Mouse (Mus musculus) forebrain, embryonic 15.5 days (tissue): ENCODE results near the gene Tpo. TPM values are rescaled to one million over a fixed set of nuclear protein-coding genes. Genes with fewer than 3 reads are reported as not detected.
A peak's percentile ranks its signal among the peaks of the same experiment; 100 is the strongest.

Source experiments
- ATAC-seq: fragments of 200-750 bp; cut with Nextera tagmentation; replicated peaks from 2 replicates; pipeline ENCODE4 v1.8.0; 2017; ENCODE audit warnings: mild to moderate bottlenecking, moderate TSS enrichment, moderate library complexity
- H3K27ac ChIP-seq: fragments of 300-500 bp; sonication (generic); replicated peaks from 2 replicates; pipeline ENCODE4 v1.5.1; 2015; ENCODE audit warnings: mild to moderate bottlenecking, inconsistent platforms
- H3K27me3 ChIP-seq: fragments of 300-500 bp; sonication (generic); 2 replicates; pipeline ENCODE4 v1.6.1; 2015; ENCODE audit warnings: inconsistent platforms
- H3K36me3 ChIP-seq: fragments of 300-500 bp; sonication (generic); 2 replicates; pipeline ENCODE4 v1.6.1; 2015; ENCODE audit warnings: mild to moderate bottlenecking, inconsistent platforms
- H3K4me1 ChIP-seq: fragments of 300-500 bp; sonication (generic); 2 replicates; pipeline ENCODE4 v1.6.1; 2015; ENCODE audit warnings: inconsistent platforms
- H3K4me2 ChIP-seq: fragments of 300-500 bp; sonication (generic); replicated peaks from 2 replicates; pipeline ENCODE4 v1.6.1; 2015; ENCODE audit warnings: mild to moderate bottlenecking, inconsistent platforms
- H3K4me3 ChIP-seq: fragments of 300-500 bp; sonication (generic); 2 replicates; pipeline ENCODE4 v1.5.1; 2015; ENCODE audit warnings: mild to moderate bottlenecking, inconsistent platforms
- H3K9ac ChIP-seq: fragments of 300-500 bp; sonication (generic); replicated peaks from 2 replicates; pipeline ENCODE4 v1.6.1; 2015; ENCODE audit warnings: mild to moderate bottlenecking, inconsistent platforms
- H3K9me3 ChIP-seq: fragments of 300-500 bp; sonication (generic); 2 replicates; pipeline ENCODE4 v1.6.1; 2016; ENCODE audit warnings: inconsistent platforms
- WGBS: fragments of 180-500 bp; shearing (Covaris S2); methylation state at CpG from one replicate; pipeline ENCODE4 v1.1.7; 2015; ENCODE audit warnings: mixed read lengths; 5-methylcytosine and 5-hydroxymethylcytosine counted together
- polyA plus RNA-seq: library from polyadenylated mRNA; unstranded; fragments of >200 nt; fragmentation: Nextera tagmentation; extraction: Ambion mirVana; gene quantifications from 2 replicates; pipeline ENCODE4 v1.2.1, GENCODE M21; 2015

The Tpo gene
- polyA plus RNA-seq, 1 experiment from 2014 or later: 0.14 TPM

GRCm38 (mm10) chr12:30062118-30062505, 70.3 kb downstream of the Tpo start:
- Histone ChIP-seq H3K9ac (no peak overlapping the region), H3K27me3 (no peaks in the 10 kb centered on the region), H3K27ac (no peak overlapping the region), H3K4me1 (no peaks in the 10 kb centered on the region), H3K36me3 (no peaks in the 10 kb centered on the region), H3K9me3 (no peaks in the 10 kb centered on the region), H3K4me2 (no peak overlapping the region), H3K4me3 (no peak overlapping the region)
- ATAC-seq: no peak
- WGBS: 45% methylated on average over 6 of the region's 6 CpGs

GRCm38 (mm10) chr12:30061503-30062117, 70.8 kb downstream of the Tpo start:
- no peaks in the 10 kb centered on the region for H3K4me1 ChIP-seq
- H3K4me3 ChIP-seq: no peak overlapping the region
- no peak for ATAC-seq
- no peak overlapping the region for H3K9ac ChIP-seq
- H3K4me2 ChIP-seq: no peak overlapping the region
- H3K9me3 ChIP-seq: no peaks in the 10 kb centered on the region
- 11% methylated on average over 1 of the region's 1 CpGs for whole genome bisulfite sequencing
- no peaks in the 10 kb centered on the region for H3K36me3 ChIP-seq
- no peaks in the 10 kb centered on the region for H3K27me3 ChIP-seq
- H3K27ac ChIP-seq: no peak overlapping the region

- no peak overlapping the region for H3K4me2 ChIP-seq
- no peak for ATAC-seq
- H3K4me1 ChIP-seq: no peaks in the 10 kb centered on the region
- H3K27me3 ChIP-seq: no peaks in the 10 kb centered on the region
- no peak overlapping the region for H3K9ac ChIP-seq
- no peak overlapping the region for H3K27ac ChIP-seq
- no peak overlapping the region for H3K4me3 ChIP-seq
- no peaks in the 10 kb centered on the region for H3K36me3 ChIP-seq
- H3K9me3 ChIP-seq: no peaks in the 10 kb centered on the region
- WGBS: 80% methylated on average over 6 of the region's 6 CpGs
These were observed 74.4 kb downstream of the Tpo start for GRCm38 (mm10) chr12:30058044-30058443.

- Histone ChIP-seq H3K9me3 (no peaks in the 10 kb centered on the region), H3K4me3 (no peak overlapping the region), H3K4me2 (no peak overlapping the region), H3K4me1 (no peaks in the 10 kb centered on the region), H3K36me3 (no peaks in the 10 kb centered on the region), H3K27me3 (no peaks in the 10 kb centered on the region), H3K27ac (no peak overlapping the region), H3K9ac (no peak overlapping the region)
- WGBS: 91% methylated on average over 11 of the region's 11 CpGs
- no peak for ATAC-seq
These were observed 77.5 kb downstream of the Tpo start for GRCm38 (mm10) chr12:30054761-30055540.

GRCm38 (mm10) chr12:30050235-30050634, 82.2 kb downstream of the Tpo start:
- WGBS: 17% methylated on average over 4 of the region's 4 CpGs
- no peaks in the 10 kb centered on the region for H3K27me3 ChIP-seq
- ATAC-seq: 0 out of 2 replicates have a peak, but pooled peaks have one; percentile 38
- no peaks in the 10 kb centered on the region for H3K4me1 ChIP-seq
- no peak overlapping the region for H3K4me3 ChIP-seq
- no peaks in the 10 kb centered on the region for H3K36me3 ChIP-seq
- no peak overlapping the region for H3K9ac ChIP-seq
- no peaks in the 10 kb centered on the region for H3K9me3 ChIP-seq
- no peak overlapping the region for H3K4me2 ChIP-seq
- H3K27ac ChIP-seq: no peak overlapping the region

GRCm38 (mm10) chr12:30049818-30050217, 82.6 kb downstream of the Tpo start:
- Histone ChIP-seq H3K4me3 (no peak overlapping the region), H3K9ac (no peak overlapping the region), H3K27ac (no peak overlapping the region), H3K36me3 (no peaks in the 10 kb centered on the region), H3K4me2 (no peak overlapping the region), H3K27me3 (no peaks in the 10 kb centered on the region), H3K4me1 (no peaks in the 10 kb centered on the region), H3K9me3 (no peaks in the 10 kb centered on the region)
- WGBS: 86% methylated on average over 9 of the region's 9 CpGs
- no peak for ATAC-seq

- ATAC-seq: no peak
- H3K9me3 ChIP-seq: no peaks in the 10 kb centered on the region
- 90% methylated on average over 6 of the region's 6 CpGs for WGBS
- H3K4me1 ChIP-seq: no peaks in the 10 kb centered on the region
- H3K9ac ChIP-seq: no peak overlapping the region
- no peak overlapping the region for H3K4me3 ChIP-seq
- H3K4me2 ChIP-seq: no peak overlapping the region
- no peaks in the 10 kb centered on the region for H3K36me3 ChIP-seq
- no peak overlapping the region for H3K27ac ChIP-seq
- no peaks in the 10 kb centered on the region for H3K27me3 ChIP-seq
These were observed 83.6 kb downstream of the Tpo start for GRCm38 (mm10) chr12:30048848-30049247.

- H3K4me2 ChIP-seq: no peak overlapping the region
- no peak overlapping the region for H3K4me3 ChIP-seq
- WGBS: 27% methylated on average over 4 of the region's 4 CpGs
- H3K27ac ChIP-seq: no peak overlapping the region
- no peak for ATAC-seq
- H3K9me3 ChIP-seq: no peaks in the 10 kb centered on the region
- H3K36me3 ChIP-seq: no peaks in the 10 kb centered on the region
- peaks cover 16% of the 10 kb centered on the region for H3K4me1 ChIP-seq
- H3K9ac ChIP-seq: no peak overlapping the region
- H3K27me3 ChIP-seq: no peaks in the 10 kb centered on the region
These were observed 92.3 kb downstream of the Tpo start for GRCm38 (mm10) chr12:30040150-30040549.

- no peak overlapping the region for H3K4me3 ChIP-seq
- no peaks in the 10 kb centered on the region for H3K27me3 ChIP-seq
- H3K4me1 ChIP-seq: peaks cover 16% of the 10 kb centered on the region
- H3K27ac ChIP-seq: no peak overlapping the region
- no peak overlapping the region for H3K4me2 ChIP-seq
- 42% methylated on average over 4 of the region's 4 CpGs for WGBS
- H3K9me3 ChIP-seq: no peaks in the 10 kb centered on the region
- H3K9ac ChIP-seq: no peak overlapping the region
- H3K36me3 ChIP-seq: no peaks in the 10 kb centered on the region
- 0 out of 2 replicates have a peak, but pooled peaks have one; percentile 19 for ATAC-seq
These were observed 92.9 kb downstream of the Tpo start for GRCm38 (mm10) chr12:30039565-30039964.

GRCm38 (mm10) chr12:30036569-30037055, 95.8 kb downstream of the Tpo start:
- whole genome bisulfite sequencing: 21% methylated on average over 4 of the region's 4 CpGs
- no peaks in the 10 kb centered on the region for H3K27me3 ChIP-seq
- H3K9me3 ChIP-seq: no peaks in the 10 kb centered on the region
- peak overlapping the region; percentile 41 for H3K27ac ChIP-seq
- ATAC-seq: peak; percentile 81
- no peaks in the 10 kb centered on the region for H3K36me3 ChIP-seq
- H3K4me2 ChIP-seq: no peak overlapping the region
- H3K4me3 ChIP-seq: no peak overlapping the region
- peaks cover 16% of the 10 kb centered on the region for H3K4me1 ChIP-seq
- H3K9ac ChIP-seq: no peak overlapping the region

- H3K4me3 ChIP-seq: no peak overlapping the region
- H3K36me3 ChIP-seq: no peaks in the 10 kb centered on the region
- no peak overlapping the region for H3K9ac ChIP-seq
- no peaks in the 10 kb centered on the region for H3K9me3 ChIP-seq
- ATAC-seq: no peak
- H3K4me2 ChIP-seq: no peak overlapping the region
- peaks cover 16% of the 10 kb centered on the region for H3K4me1 ChIP-seq
- H3K27me3 ChIP-seq: no peaks in the 10 kb centered on the region
- peak overlapping the region; percentile 41 for H3K27ac ChIP-seq
These were observed 96.4 kb downstream of the Tpo start for GRCm38 (mm10) chr12:30035841-30036568.

GRCm38 (mm10) chr12:30035406-30035805, 97.0 kb downstream of the Tpo start:
- H3K27ac ChIP-seq: no peak overlapping the region
- H3K27me3 ChIP-seq: no peaks in the 10 kb centered on the region
- H3K4me3 ChIP-seq: no peak overlapping the region
- no peak overlapping the region for H3K4me2 ChIP-seq
- no peaks in the 10 kb centered on the region for H3K36me3 ChIP-seq
- peaks cover 16% of the 10 kb centered on the region for H3K4me1 ChIP-seq
- no peak for ATAC-seq
- 62% methylated on average over 1 of the region's 1 CpGs for WGBS
- H3K9ac ChIP-seq: no peak overlapping the region
- H3K9me3 ChIP-seq: no peaks in the 10 kb centered on the region
